Mouse (Mus musculus): ENCODE results near the gene Rbfox3.

Rbfox3 gene

DNA sequence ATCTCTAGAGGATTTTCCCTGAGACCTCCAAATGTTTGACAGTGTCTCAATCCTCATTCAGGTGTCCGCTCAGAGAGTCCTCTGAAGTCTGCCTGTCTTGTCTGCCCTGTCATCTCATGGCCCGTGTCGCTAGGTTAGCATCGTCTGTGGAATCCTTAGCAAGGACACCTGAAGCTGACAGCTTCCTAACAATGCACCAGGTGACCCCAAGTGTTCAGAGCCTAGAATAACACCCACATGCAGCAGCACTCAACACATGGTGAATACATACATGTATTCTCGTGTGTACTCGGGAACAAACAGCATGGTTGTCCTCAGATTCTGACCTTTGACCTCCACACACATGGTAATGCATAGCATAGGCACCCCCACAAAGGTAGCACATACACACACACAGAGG is 239.4 kb downstream of the Rbfox3 start:
- in situ Hi-C loops (cut with MboI, MseI) = no loop called here

GRCm38 (mm10) chr11:118671216-118671615 is 240.2 kb downstream of the Rbfox3 start:
- in situ Hi-C loops (cut with MboI, MseI) = no loop called here

DNA sequence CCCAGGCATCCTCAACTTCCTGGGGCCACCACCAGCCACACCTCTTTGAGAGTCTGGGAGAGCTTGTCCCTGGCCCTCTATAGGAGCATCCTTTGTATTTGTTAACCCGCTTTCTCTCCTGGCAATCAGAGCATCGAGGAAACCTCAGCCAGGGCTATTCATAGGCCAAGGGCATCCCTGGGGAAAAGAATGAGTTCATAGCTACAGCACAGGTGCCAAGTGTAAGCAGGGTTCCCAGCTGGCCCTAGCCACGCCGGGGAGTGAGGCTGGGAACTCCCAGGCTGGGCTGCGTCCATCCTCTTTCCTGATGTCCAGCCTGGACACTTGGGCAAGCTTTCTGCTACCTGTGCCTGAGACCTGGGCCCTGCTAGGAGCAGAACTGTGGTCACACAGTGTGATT is 241.6 kb downstream of the Rbfox3 start:
- in situ Hi-C loops (cut with MboI, MseI) = no loop called here

DNA sequence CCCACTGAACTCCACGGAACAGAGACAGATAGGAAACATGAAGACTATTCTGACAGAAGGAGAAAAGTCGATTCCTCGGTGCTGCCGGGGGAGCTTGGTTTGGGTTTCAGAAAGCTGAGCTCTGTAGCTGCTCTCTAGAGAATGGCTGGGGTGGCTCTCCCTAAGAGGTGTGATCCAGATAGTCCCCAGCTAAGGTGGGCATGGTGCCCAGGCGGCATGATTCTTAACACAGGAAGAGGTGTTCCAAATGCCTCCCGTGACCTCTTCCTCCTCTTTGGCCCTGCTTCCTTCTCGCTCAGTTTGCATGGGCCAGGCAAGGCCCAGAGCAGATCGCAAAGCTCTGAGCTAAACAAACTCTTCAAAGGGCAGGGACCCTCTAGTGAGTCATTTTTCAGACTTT is 243.0 kb downstream of the Rbfox3 start:
- in situ Hi-C loops (cut with MboI, MseI) = no loop called here

DNA sequence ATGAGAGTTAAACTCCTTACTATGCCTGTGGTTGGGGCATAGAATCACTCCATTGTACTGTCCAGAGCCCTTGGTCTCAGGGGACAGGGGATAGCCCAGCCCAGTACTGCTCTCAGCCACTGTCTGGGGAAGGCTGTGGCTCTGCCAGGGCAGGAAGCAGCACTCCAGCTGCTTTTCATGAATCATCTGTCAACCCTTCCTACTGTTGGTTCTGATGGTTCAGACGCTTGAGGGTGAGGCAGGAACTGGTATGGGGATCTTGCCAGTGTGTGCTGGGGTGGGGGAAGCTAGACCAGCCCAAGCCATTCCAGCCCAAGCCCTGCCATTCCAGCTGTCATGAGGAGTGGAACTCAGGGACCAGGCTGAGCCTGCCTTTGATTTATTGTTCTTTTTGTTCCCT is 243.5 kb downstream of the Rbfox3 start:
- in situ Hi-C loops (cut with MboI, MseI) = no loop called here

- in situ Hi-C loops (cut with MboI, MseI) = no loop called here
Measured at GRCm38 (mm10) chr11:118666172-118666571, 245.2 kb downstream of the Rbfox3 start.

DNA sequence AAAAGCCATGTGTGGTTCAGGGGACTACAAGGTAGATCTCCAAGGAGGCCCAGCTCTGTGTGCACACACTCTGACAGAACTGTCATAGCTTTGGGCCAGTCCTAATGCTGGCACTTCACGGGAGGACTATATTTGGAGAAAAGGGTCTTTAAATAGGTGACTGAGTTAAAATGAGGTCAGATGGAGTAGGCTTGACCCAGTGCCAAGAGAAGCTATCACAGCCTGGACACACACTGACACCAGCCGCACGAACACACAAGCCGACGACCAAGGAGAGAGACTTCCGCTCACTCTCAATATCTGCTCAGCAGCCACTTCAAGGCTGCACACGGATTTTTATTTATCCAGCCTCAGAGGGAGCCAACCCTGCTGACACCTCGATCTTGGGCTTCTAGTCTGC is 248.1 kb downstream of the Rbfox3 start:
- in situ Hi-C loops (cut with MboI, MseI) = no loop called here

DNA sequence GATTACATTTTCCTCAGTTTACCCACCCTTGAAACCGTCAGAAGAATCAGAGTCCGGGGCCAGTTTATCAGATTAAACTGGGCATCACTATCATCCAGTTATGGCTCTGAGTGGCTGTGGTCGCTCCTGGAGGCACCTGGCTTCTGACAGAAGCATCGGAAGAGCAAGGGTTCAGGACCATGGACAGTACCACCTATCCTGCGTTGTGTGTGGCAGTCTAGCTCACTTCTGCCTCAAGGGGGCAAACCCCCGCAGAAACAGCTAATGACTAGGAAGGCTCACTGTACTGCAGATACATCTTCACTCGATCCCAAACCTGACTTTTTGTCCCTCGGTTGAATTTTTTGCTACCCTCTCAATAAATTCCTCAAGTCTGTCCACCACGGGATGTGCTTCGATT is 252.1 kb downstream of the Rbfox3 start:
- in situ Hi-C loops (cut with MboI, MseI) = no loop called here

DNA sequence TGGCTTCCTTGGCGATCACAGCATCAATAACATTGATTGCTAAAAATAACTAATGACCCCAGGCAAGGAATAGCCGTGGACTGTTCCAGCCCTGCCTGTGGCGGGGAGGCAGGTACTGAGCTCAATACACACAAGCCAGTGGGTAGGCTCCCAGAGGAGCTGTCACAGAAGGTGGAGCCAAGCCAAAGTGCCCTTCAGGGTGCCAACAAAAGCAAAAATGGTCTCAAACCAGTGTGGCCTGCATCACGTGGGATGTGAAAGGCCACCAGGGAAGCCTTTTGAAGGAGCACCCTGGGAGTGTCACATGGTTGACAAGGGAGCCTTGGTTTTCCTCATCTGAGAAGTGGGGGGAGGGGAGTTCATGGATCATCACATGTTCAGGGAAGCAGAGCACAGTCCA is 255.6 kb downstream of the Rbfox3 start:
- in situ Hi-C loops (cut with MboI, MseI) = no loop called here

GRCm38 (mm10) chr11:118653521-118654318 is 257.7 kb downstream of the Rbfox3 start:
- in situ Hi-C loops (cut with MboI, MseI) = no loop called here

GRCm38 (mm10) chr11:118652401-118653240 is 258.8 kb downstream of the Rbfox3 start:
- in situ Hi-C loops (cut with MboI, MseI) = no loop called here

DNA sequence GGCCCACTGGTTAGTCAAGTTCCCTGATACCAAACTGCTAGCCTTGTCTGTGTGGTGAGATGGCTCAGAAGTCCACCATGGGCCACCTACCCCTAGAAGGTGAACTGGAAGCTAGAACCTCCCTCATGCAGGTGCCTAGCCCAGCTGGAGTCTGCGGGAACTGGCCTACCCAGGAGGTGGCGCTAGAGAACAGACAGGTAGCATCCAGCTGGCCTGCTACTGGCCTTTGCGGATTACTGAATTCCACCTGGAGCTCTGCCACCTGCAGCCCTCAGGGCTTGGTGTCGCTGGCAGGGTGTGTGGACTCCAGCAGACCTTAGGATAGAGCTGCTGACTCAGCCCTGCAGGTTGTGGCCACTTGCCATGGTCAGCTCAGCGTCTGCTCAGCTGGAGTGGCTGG is 263.0 kb downstream of the Rbfox3 start:
- in situ Hi-C loops (cut with MboI, MseI) = no loop called here

GRCm38 (mm10) chr11:118646864-118647263 is 264.5 kb downstream of the Rbfox3 start:
- in situ Hi-C loops (cut with MboI, MseI) = no loop called here

GRCm38 (mm10) chr11:118645158-118645557 is 266.2 kb downstream of the Rbfox3 start:
- in situ Hi-C loops (cut with MboI, MseI) = no loop called here

DNA sequence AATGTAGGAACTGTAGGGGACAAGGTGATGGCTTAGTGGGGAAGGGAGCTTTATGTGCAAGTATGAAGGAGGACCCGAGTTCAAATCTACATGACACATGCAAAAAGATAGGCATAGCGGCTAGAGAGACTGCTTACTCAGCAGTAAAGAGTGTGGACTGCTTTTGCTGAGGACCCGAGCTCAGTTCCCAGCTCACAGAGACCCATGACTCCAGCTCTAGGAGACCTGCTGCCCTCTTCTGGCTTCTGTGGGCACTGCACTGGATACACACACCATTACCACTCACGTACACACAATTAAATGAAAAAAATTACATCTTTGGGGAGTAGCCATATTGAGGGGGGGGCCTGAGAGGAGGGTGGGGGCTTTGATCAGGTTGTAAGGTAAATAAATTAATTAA is 270.7 kb downstream of the Rbfox3 start:
- in situ Hi-C loops (cut with MboI, MseI) = no loop called here

GRCm38 (mm10) chr11:118637718-118638117 is 273.7 kb downstream of the Rbfox3 start:
- in situ Hi-C loops (cut with MboI, MseI) = no loop called here

- in situ Hi-C loops (cut with MboI, MseI) = no loop called here
Measured at GRCm38 (mm10) chr11:118634647-118635046, 276.8 kb downstream of the Rbfox3 start.

DNA sequence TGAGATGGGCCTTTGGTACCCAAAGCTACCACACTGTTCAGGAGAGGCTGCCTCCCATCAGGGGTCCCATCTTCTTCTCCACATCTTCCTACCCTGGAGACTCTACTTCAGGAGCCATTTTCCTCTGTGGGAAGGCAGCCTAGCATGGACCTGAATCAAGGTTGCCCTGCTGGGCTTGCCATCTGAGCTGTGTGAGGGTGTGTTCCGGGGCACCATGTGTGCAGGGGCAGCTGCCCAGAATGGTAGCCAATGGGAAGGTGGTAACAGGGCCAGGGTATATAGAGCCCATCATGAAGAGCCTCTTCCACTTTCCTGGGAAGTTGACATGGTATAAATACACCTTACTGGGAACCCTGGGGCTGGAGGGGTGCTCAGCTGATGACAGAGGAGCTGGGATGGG is 281.7 kb downstream of the Rbfox3 start:
- in situ Hi-C loops (cut with MboI, MseI) = no loop called here

- in situ Hi-C loops (cut with MboI, MseI) = no loop called here
Measured at GRCm38 (mm10) chr11:118627541-118627940, 283.9 kb downstream of the Rbfox3 start.

DNA sequence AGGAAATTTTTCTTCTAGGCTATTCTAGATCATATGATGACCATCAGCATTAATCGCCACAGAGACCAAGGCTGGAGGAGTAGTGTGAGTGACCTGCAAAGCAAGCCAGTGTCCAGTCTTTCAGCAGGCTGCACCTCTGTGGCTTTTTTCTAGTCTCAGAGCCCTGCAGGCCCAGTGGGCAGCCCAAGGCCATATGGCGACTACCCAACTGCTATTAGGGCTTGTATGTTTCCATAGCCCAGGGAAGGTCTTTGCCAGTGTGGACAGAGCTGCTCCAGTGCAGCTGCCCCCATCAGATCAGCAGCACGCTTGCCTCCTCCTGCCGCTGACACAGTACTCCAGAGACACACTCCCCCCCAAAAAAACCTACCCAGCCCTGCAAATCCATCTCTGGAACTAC is 290.5 kb downstream of the Rbfox3 start:
- in situ Hi-C loops (cut with MboI, MseI) = no loop called here

DNA sequence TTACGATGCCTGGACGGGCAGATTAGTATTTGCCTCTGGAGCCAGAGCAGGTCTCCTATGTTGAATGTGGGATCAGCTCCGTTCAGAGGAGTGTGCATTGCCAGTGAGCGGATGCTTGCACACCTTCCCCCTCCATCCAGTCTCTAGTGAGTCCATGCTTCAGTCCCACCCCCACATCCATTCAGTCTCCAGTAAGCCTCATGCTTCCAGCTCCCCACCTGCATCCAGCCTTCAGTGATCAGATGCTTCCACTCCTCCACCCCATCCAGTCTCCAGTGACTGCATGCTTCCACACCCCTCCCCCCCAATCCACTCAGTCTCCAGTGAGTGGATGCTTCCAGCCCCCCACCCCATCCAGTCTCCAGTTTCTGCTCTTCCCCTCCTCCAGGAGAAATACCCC is 297.3 kb downstream of the Rbfox3 start:
- in situ Hi-C loops (cut with MboI, MseI) = no loop called here

GRCm38 (mm10) chr11:118610128-118610527 is 301.3 kb downstream of the Rbfox3 start:
- in situ Hi-C loops (cut with MboI, MseI) = no loop called here
